Mouse (Mus musculus) heart, adult 11 months (tissue): ENCODE data around the gene Tomm40.

Source experiments
- DNase-seq: peaks from one replicate; pipeline ENCODE4 v3.0.0; 2022

Gene Tomm40

GRCm38 (mm10) chr7:19744590-19745385 is 29.6 kb upstream of the Tomm40 start:
- DNase-seq: peak; percentile 99

DNA sequence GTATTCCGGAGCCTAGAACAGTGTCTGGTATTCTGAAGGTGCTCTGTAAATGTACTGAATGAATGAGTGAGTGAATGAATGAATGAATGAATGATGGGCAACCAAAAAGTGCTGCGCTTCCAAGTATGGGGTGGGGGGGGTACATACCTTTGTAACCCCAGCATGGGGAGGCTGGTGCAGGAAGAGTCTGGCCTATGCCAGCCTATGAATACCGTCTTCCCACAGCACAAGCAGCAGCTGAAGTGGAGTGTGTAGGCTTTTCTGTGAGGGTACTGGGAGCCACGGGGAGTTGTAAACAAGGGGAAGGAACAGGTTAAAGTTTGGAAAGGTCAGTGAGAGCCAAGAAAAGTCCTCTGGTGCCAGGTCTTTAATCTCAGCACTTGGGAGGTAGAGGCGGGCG is 28.6 kb upstream of the Tomm40 start:
- DNase-seq: peak; percentile 91

DNA sequence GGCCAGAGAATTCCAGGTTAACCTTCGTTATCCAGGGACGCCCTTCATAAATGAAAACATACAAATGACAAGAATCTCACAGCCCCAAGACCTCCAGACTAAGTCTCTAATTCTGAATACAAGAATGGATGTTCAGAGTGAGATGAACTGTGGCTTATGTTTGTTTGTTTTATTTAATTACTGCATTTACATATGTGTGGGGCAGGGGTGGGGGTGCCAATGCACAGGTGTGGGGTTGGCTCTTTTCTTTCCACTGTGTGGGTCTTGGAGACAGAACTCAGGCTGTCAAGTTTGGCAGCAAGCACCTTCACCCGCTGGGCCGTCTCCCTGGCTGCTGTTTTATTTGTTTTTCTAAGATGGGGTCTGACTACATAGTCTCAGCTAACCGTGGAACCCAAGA is 27.2 kb upstream of the Tomm40 start:
- no peak for DNase-seq

DNA sequence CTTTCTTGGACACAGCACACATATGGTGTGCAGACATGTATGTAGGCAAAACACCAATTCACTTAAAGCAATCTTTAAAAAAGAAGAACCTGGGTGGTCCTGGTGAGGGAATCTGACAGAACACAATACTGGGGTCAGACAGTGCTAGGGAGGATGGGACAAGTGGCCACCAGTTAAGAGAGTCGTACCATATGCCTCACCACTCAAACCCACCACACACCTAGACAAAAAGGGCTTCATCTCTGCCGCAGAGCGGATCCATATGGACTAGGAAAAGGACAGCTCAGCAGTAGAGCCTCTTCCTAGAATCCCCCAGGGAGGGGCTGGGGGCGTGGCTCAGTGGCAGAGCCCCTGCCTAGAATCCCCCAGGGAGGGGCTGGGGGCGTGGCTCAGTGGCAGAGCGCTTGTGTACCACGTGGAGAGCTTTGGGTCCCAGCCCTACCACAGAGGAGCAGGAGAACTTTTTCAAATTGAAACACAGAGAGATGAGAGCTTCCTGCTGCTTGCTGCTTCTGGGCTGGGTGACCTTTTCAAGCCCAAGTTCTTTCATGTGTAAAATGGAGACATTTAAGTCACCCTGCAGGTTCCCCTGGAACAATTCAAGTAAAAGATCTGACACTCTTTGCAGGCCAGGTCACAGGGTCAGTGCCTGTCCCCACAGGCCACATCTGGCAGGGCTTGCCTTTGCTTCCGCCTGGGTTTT is 26.2 kb upstream of the Tomm40 start:
- peak; percentile 91 for DNase-seq

DNA sequence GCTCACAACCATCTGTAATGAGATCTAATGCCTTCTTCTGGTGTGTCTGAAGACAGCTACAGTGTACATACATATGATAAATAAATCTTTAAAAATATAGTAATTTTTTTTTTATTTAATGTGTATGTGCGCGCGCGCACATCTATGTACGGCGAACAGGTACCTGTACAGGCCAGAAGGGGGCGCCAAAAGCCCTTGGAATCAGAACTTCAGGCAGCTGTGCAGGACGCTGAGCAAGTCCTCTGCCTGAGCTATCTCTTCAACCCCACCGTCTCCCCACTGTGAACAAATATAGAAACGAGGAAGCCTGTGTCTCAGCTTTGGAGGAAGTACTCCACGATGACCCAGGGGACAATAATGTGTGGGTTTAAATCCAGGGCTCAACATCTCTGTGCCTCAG is 25.0 kb upstream of the Tomm40 start:
- DNase-seq: no peak

GRCm38 (mm10) chr7:19738771-19739170 is 23.5 kb upstream of the Tomm40 start:
- no peak for DNase-seq

GRCm38 (mm10) chr7:19736389-19737057 is 21.3 kb upstream of the Tomm40 start:
- DNase-seq: peak; percentile 91

DNA sequence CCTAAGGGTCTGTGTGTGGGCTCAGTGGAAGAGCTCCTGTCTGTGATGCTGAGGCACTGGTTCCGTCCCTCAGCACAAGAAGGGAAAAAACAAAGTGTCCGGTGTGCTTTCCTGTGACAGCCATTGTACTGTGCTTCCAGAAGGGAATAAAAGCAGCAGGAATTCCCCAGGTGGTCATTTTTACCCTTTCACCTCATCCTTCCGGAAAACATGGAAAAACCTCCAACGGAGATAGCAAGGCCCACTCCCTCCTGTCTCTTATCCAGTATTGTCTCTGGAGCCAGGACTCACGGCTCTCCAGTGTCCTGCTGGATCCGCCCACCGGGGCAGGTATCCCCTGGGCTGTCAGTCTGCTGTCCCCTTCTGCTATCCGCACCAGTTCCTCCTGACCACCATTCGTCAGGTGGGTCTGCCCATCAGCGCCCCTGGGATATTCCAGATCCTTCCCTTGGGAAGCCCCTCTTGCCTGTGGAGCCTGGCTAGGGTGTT is 19.0 kb upstream of the Tomm40 start:
- peak; percentile 92 for DNase-seq

DNA sequence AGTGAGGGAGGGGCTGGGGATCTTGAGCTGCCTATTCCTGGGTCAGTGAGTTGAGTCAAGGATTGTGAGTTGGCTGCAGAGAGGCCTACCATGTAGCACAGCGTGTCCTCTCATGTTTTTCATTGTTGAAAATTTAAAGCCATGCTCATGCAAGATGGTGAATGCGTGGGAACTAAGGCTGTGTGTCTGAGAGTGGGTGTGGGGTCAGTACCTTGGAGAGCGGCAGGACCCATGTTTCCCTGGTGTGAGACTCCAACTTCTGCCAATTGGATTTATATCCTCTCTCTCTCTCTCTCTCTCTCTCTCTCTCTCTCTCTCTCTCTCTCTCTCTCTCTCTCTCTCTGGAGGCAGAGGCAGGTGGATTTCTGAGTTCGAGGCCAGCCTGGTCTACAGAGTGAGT is 11.3 kb upstream of the Tomm40 start:
- no peak for DNase-seq

GRCm38 (mm10) chr7:19724167-19724566 is 8.9 kb upstream of the Tomm40 start:
- no peak for DNase-seq

DNA sequence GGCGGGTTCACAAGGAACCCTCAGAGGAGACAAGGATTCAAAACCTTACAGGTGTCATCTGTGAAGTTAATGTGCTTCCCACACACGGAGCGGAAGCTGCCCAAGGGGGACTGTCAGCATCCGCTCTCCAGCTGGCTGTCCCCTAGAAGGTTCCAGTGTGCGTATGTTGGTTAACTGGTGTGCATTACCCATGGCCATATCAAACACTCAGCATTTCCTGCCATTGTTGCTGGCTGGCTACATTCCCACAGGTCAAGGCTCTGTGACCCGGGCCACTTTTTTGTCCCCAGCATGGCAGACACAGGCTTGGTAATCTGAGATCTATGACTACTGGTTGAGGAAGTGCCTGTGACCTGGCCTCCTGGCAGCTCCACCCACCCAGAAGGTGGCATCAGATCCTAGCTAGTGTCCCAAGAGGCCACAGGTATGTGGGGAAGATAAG is 7.5 kb upstream of the Tomm40 start:
- DNase-seq: peak; percentile 99

- peak; percentile 92 for DNase-seq
Observed at GRCm38 (mm10) chr7:19719200-19719599, 4.0 kb upstream of the Tomm40 start.

GRCm38 (mm10) chr7:19718297-19718952 is 3.2 kb upstream of the Tomm40 start:
- no peak for DNase-seq

- no peak for DNase-seq
Observed at GRCm38 (mm10) chr7:19717346-19717745, 2.1 kb upstream of the Tomm40 start.

- peak; percentile 93 for DNase-seq
Observed at GRCm38 (mm10) chr7:19716822-19717221, 1.6 kb upstream of the Tomm40 start.

DNA sequence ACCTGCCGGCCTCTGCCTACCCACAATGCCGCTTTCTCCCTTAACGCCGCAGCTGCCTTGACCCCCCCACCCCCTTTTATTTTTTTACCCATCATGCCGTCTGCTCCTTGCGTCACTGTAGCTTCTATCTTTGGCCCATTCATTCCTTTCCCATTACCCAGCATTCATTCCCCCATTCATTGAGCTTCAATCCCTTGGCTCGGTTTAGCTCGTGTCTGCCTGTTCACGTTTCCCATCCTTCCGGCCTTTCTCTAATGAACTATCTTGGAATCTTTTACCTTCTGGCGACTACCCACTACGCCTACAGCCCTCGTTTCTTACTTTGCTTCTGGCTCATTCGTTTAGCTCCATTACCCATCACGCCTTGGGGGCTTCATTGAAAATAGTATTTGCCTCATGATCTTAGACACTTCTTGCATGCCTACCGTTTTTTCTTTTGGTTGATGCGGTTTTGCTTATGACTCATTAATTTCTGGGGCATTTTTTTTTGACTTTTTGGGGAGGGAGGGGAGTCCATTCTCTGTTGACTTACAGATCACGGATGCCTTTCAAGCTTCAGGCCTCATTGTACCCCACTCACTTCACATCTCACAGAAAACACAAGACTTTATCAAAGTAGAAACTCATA is 931 bp upstream of the Tomm40 start:
- no peak for DNase-seq

DNA sequence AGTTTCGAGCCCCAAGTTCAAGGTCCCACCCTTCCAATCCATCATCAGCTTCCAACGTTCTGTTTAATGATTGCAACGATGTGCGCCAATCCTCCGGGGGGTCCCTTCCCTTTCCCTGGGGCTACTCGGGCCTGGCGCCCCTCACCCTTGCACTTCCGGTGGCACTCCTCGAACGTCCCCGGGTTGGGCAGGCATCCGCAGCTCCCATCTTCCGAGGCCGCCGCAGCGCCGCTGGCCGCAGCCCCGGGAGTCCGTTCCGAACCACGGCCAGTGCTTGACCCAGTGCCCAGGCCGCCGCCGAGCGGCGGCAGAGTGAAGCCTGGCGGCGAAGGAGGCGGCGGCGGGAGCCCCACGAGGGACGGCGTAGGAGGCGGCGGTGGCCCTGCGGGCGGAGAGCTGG is 402 bp downstream of the Tomm40 start:
- no peak for DNase-seq

GRCm38 (mm10) chr7:19713598-19713997 is 1.6 kb downstream of the Tomm40 start:
- DNase-seq: peak; percentile 93

DNA sequence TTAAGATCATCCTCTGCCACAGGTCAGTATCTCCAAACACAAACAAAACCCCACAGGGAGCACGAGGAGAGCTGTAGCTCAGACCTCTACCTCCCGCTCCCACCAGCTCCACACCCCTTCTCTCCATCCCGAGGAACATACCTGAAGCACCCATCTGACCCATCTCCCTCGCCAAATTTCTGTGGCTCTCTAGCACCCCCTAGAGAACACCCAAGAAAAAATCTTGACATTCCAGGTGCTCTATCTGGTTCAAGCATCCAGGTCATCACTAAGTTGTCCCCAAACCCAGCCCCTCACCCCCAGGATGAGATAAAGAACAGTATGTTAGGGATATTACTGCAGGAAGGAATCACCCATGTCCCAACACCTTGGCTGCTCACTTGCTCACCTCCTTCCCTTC is 2.0 kb downstream of the Tomm40 start:
- DNase-seq: no peak

- no peak for DNase-seq
Observed at GRCm38 (mm10) chr7:19712414-19712813, 2.8 kb downstream of the Tomm40 start.

DNA sequence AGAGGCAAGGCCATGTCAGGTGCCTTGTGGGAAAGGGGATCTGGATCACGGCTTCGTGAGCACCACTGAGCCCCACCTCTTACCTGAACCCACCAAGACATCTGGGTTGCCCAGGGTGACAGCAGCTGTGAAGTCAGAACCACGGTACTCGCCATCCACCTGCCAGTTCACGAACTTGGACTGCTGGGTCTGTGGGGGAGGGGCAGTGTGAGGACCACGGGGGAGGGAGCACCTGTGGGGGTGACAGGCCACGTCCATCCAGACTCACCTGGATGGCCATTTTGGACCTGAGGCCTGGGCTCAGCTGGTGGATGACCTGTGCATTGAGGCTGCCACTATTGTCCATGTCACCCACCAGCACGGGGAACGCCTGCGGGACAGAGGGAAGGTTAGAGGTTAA is 4.6 kb downstream of the Tomm40 start:
- DNase-seq: peak; percentile 92

- no peak for DNase-seq
Observed at GRCm38 (mm10) chr7:19705271-19705670, 10.0 kb downstream of the Tomm40 start.

DNA sequence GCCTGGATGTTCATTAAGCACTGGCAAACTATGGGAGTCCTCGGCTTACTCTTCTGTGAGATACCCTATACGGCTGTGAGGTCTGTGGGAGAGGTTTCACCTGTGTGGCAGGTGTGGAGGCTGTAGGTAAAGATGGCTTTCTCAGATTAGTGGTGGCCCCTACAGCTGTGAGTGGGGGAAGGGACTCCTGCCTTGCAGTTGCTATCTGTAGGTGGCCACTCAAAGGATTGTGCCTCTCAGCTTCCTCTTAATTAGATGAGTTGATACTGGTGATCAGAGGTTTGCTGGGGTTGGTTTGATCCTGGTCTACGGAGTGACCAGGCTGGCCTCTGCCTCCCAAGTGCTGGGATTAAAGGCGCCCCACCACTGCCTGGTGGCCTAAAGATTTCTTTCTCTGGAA is 10.8 kb downstream of the Tomm40 start:
- no peak for DNase-seq
